Mouse (Mus musculus): Measurements from ENCODE around the gene Msl3.
"Not testable (repeated sequence)": the region's sequence is repeated elsewhere in the genome, so short reads cannot be mapped to it uniquely, and the experiment has no call there.

Gene Msl3

DNA sequence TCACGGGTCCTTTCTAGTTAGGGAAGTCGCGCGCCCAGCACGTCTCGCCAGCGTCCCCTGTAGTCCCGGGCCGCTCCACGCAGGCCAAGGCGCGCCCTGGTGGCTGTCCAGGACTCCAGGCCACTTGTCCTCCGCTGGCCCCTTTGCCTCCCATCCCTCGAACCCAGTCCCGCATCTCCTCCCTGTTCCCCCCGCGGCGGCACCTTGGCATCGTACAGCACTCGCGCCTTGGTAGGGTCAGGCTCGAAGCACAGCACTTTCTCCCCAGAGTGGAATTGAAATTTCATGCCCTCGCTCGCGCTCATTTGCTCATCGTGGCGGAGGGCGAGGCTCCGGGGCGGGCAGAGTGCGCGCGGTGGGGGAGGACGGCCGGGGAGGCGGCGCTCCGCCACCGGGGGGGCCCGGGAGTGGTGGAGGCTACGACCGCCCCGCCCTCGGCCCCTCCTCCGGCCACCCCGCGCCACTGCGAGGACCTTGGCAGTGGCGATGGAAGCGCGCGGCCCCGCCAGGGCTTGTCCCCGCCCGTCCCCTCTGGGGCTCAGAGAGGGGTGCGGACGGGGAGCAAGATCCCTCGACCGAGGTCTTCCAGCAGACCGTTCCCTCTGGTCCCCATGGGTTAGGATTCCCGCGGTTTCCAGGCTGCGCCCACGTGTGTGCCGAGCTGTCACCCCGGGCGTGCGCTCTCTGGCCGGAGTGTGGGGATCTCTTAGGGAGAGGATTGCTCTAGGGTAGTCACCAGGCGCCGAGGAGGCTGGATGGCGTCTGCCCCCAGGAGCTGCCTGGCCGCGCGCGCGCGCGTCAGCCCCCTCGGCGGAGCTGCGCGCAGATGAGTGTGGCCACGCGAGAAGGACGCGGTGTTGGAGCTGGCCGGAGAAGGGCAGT, at the start of gene Msl3:
Gene Msl3, minus strand, starts transcription at position 374 of the 882 bp plus-strand sequence.
- DNase-seq (ENCODE audit: low read depth, low spot score): peak; percentile 89

DNA sequence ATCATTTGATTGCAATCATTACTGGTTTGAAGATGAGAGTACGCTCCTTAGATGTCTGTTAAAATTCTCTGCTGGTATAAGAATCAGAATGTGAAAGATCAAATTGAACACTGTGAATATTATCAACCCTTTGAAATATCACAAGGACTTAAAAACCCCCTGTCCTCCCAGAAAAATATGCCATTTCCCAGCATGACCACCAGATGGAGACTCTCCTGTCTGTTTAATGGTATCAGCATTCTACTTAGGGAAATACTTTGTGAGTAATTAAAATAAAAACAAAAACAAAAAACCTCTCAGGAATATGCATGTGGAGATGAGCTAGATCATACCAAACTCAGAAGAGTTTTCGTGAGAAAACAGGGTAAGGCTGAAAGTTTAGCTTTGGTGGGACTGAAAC, 44.3 kb upstream of the Msl3 start:
- DNase-seq (ENCODE audit: low read depth, low spot score): peak; percentile 25

DNA sequence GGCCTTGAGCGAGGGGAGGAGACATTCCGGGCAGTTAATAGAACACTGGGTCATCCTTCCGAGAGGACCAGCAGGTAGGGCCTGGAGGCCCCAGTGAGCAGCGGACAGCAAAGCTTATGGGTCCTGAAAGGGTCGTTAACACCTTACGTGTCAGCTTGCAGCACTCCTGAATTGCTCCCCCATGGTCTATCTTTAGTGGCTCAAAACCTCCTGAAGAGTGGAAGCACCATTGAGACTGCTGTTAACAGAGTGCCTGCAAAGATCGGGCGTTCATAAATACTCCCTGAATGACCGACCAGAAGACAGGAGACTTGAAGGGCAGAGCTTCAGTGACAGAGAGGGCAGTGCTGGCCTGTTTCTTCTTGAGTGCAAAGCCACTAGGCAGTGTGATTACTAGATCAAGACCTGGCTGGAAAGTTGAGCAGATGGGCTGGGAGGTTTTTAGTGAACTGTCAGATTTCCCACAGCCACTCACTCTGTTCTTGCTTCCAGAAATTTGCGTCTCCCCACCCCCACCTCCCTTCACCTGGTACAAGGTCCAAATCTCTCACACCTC, 787 bp upstream of the Msl3 start:
- DNase-seq (ENCODE audit: low read depth, low spot score): no peak

DNA sequence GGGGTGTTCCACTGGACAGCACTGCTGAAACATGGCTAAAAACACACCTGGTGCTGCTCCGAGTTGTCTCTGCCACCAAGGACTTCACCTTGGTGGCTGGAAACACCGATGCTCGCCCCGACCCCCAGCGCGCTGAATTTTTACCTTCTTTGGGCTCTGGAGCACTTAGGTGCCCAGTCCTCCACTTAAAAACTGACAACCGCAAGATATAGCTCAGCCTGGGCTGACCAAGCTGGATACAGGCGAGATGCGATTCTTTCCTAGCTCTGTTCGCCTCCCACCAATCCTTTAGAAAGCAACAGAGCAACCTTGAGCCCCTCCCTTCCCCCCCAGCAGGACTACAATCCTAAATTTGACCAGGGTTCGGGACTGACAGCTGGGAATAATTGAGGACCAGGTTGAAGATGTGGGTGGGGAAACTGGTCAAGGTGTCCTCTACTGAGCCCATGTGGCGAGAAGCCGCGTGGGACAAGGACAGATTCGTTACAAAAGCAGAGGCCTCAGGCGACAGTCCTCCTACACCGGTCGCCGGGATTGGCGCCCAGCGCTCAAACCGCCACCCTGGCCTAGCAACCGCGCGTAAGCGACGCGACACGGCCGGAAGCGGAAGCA, 679 bp downstream of the Msl3 start:
- DNase-seq (ENCODE audit: low read depth, low spot score): no peak

DNA sequence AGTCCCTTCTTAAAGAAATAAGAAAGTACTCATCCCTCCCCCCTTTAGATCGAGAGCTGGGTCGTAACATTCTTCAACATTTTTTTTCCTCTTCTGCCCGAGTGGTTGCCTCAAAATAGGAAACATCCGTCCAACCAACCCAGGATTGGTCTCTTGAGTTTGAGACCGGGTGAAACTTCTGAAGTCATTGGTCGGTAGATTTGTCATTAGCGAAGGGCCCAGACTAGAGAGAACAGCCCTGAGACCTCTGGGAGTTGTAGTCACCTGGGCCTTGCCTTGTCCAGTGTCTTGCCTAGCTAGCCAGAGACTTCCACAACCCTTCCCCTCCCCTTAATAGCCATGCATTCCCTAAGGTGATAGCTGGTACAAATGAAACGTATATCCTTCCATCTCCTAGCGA, 1.3 kb downstream of the Msl3 start:
- peak; percentile 82 for DNase-seq (ENCODE audit: low read depth, low spot score)

DNA sequence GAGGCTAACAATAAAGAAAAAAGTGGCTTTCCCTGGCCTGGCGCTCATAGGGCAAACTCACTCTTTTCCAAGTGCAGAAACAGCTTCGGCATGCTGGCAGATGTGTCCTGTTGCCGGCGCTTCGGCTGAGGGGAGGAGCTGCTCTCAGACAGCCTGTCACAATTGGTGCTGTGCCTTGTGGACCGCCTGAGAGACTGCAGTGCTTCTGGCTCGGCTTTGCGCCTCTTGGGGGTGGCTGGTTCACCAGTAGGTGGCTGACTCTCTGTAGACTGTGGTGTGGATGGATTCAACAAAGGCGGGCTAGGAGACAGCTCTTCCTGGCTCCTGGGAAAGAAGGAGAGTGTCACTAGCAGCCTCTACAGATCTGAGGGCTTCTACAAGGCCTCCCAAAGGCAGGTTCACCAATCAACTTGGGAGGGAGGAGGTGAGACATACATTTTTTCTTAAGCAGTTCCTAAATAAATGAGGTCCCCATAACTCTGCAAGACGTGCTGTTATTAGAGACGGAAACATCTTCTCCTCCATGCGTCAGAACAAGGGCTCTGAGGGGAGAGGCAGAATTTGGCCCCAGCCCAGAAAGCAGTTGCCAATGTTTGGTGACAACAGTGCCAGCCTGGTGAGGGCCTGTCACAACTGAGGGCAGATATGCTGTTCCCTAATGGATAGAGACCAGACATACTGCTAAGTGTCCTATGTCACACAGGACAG, 9.6 kb downstream of the Msl3 start:
- no peak for DNase-seq (ENCODE audit: low read depth, low spot score)

DNA sequence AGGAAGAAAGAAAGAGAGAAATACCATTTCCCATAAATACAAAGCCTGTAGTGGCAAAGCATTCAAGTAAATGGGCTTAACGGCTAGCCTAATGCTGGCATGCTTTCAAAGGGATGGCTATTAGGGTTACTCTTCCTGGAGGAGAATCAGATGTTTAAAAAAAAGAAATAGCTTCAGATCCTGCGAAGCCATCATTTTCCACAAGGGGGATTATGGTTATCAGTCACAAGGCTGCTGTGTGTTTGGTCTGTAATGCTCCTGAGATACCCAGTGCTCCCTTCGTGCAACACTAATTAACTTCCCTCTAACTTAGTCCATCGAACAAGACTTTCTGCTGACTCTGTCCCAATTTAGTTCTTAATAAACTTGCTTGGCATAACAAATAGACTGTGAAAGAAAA, 13.5 kb downstream of the Msl3 start:
- peak; percentile 6 for DNase-seq (ENCODE audit: low read depth, low spot score)

DNA sequence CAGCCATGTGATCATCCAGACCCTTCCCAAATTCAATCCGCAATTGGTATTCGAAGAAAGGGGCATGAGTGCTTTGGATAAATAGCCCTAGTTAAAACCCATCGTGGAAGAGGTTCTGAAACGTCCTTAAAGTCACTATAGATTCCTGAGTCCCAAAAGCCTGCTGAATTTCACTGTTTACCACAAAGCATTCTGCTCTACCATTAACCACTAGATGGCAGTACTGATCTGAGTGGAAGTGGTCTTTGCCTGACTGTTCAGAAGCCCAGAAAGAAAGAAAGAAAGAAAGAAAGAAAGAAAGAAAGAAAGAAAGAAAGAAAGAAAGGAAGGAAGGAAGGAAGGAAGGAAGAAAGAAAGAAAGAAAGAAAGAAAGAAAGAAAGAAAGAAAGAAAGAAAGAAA, 13.9 kb downstream of the Msl3 start:
- not testable (repeated sequence) for DNase-seq (ENCODE audit: low read depth, low spot score)

DNA sequence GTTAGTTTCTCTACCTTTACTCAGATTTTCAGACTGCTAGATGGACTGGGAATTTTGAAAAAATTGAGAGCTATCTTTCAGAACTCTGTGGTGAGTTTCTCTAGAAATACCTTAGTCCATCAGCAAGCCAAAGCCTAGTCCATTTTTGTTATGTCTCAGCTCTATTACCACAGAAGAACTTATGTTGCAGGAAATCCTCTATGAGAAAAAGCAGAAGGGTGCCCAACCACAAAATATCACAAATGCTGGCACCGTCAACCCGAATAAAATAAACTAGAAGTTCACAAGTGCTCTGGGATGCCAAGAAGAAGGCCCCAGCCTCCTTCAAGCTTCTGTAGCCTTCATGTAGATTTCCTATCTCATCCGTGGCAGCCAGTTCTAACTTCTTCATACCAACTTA, 14.4 kb downstream of the Msl3 start:
- DNase-seq (ENCODE audit: low read depth, low spot score): no peak

DNA sequence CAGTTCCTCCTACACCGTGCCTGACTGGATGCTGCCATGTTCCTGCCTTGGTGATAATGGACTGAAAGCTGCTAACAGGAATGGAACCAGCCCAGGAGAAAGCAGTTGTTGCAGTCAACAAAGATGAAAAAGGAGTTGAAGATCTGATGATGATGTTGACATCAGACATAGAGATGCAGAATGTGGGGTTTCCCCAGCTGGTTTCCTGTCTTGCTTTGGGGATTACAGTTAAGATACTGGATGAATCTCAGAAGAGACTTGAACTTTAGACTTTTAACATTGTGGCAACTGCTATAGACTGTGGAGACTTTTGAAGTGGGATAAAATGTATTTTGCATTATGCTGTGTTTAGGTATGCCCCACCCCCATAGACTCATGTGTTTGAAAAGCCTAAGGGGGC, 15.9 kb downstream of the Msl3 start:
- DNase-seq (ENCODE audit: low read depth, low spot score): no peak

DNA sequence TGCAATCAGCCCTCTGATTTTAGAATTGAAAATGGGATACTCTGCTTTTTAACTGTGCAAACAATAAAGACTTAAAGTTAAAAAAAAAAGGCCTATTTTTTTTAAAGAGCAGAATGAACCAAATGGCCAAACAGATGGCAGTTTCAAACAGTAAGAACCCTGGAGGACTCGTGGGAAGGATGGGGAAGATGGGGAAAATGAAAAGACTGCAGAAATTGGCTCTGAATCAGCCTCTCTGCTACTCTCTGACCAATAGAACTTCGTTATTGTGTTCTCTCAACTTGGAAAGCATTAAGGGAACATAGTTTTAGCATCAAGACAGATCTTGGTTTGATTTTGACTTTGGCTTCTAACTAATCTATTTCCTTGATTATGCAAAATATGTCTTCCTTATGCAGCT, 24.4 kb downstream of the Msl3 start:
- DNase-seq (ENCODE audit: low read depth, low spot score): no peak

DNA sequence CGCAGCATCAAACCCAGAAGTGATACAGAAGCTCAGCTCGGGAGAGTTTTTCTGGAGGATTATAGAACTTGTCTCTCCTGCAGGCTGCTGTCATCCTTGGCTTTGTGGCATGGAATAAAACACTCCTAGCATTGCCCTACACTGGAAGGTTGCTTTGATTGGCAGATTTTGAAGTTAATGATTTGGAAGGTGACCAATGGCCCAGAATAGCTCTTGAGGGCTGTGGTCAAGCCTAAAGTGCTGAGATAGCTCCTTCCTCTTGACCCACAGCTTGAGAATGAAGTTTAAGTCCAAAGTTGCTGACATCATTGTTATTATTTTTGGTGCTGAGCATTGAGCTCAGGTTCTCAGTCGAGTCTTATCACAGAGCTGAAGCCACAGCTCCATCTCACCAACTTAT, 26.0 kb downstream of the Msl3 start:
- no peak for DNase-seq (ENCODE audit: low read depth, low spot score)

DNA sequence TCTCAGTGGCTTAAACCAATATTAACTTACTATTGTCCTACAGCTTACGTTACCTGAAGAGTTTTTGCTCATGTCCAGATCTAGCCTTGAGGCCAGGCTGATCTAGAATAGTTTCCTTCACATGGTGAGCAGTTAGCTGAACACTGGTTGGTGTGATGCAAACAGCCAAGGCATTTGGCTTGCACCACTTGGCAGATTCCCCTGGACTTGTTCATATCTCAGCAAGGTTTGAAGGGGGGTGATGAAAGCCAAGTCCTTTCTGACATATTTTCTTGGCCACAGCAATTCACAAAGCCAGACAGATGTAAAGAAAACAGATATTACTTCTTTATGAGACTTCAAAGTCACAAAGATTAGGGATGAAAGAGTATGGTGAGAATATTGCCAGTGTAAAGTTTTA, 30.2 kb downstream of the Msl3 start:
- no peak for DNase-seq (ENCODE audit: low read depth, low spot score)

DNA sequence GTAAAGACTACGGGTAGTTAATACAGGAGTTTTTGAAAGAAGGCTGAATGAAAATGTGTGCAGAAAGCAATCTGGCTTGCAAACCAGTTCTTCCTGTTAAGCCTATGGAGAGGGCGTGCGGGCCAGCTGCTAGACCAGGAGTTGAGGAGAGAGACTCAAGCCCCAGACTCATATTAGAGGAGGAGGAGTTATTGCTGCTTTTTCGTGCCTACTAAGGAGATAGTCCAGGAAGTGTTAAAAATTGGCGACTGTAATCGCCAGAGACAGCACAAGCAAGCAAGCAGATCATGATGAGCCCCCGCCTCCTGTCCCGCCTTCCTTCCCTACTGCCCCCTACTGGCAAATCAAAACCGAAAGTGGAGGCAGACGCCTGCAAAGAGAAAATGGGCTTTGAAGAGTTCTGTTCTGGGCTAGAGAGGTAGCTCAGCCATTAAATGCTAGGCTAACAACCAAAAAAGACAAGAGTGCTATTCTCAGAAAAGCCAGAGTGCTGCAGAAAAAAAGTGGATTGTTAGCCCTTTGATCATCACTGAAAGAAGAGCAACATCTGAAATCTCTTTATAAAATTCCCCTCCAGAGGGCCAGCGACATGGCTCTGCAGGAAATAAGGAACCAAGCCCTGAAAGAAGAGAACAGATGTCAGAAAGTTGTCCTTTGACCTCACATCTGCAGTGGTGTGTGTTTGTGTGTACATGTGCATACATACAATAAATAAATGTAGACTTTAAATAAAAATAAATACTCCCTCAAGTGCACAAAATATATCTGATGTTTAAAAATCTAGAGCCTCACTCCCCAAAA, 33.9 kb downstream of the Msl3 start:
- peak; percentile 82 for DNase-seq (ENCODE audit: low read depth, low spot score)
